Mouse (Mus musculus) adrenal gland, postnatal 36 days (tissue): Measurements from ENCODE around the gene Cers6. TPM values are rescaled to one million over a fixed set of nuclear protein-coding genes. Genes with fewer than 3 reads are reported as not detected.
A peak's percentile ranks its signal among the peaks of the same experiment; 100 is the strongest.

Experiments used
- DNase-seq, 2 experiments: peaks; one replicate each; pipeline ENCODE4 v3.0.0; 2021; ENCODE audit warnings: mixed read lengths in 1 of 2
- total RNA-seq, 2 experiments: library from RNA; stranded (reverse); gene quantifications; 2 replicates each; pipeline ENCODE4 v1.2.3; 2021

Cers6 gene
- total RNA-seq, 2 experiments from 2014 or later: 4.3 to 8.4 TPM

- DNase-seq: no peak
These were observed 203.5 kb downstream of the Cers6 start for GRCm38 (mm10) chr2:69064759-69065158.

- no peak for DNase-seq
These were observed 210.4 kb downstream of the Cers6 start for GRCm38 (mm10) chr2:69071440-69072235.

GRCm38 (mm10) chr2:69077189-69077588 is 215.9 kb downstream of the Cers6 start:
- DNase-seq: peak in 1 of 2 experiments; percentile 7

- no peak for DNase-seq
These were observed 219.5 kb downstream of the Cers6 start for GRCm38 (mm10) chr2:69080760-69081159.

- no peak for DNase-seq
These were observed 221.4 kb downstream of the Cers6 start for GRCm38 (mm10) chr2:69082499-69083197.

GRCm38 (mm10) chr2:69083198-69083509 is 221.9 kb downstream of the Cers6 start:
- DNase-seq: no peak

- no peak for DNase-seq
These were observed 223.2 kb downstream of the Cers6 start for GRCm38 (mm10) chr2:69084416-69084815.

GRCm38 (mm10) chr2:69086505-69087260 is 225.4 kb downstream of the Cers6 start:
- no peak for DNase-seq

GRCm38 (mm10) chr2:69095836-69096235 is 234.6 kb downstream of the Cers6 start:
- no peak for DNase-seq

GRCm38 (mm10) chr2:69096821-69097220 is 235.6 kb downstream of the Cers6 start:
- DNase-seq: no peak

GRCm38 (mm10) chr2:69097526-69097925 is 236.3 kb downstream of the Cers6 start:
- no peak for DNase-seq

GRCm38 (mm10) chr2:69098701-69099100 is 237.5 kb downstream of the Cers6 start:
- DNase-seq: no peak

- no peak for DNase-seq
These were observed 237.9 kb downstream of the Cers6 start for GRCm38 (mm10) chr2:69099147-69099546.

GRCm38 (mm10) chr2:69100706-69101105 is 239.5 kb downstream of the Cers6 start:
- DNase-seq: peak; percentile 16 to 40

GRCm38 (mm10) chr2:69103526-69103925 is 242.3 kb downstream of the Cers6 start:
- no peak for DNase-seq

- DNase-seq: no peak
These were observed 243.4 kb downstream of the Cers6 start for GRCm38 (mm10) chr2:69104511-69105145.

GRCm38 (mm10) chr2:69109246-69109645 is 248.0 kb downstream of the Cers6 start:
- DNase-seq: no peak

- DNase-seq: no peak
These were observed 248.5 kb downstream of the Cers6 start for GRCm38 (mm10) chr2:69109710-69110109.

- peak in 1 of 2 experiments; percentile 26 for DNase-seq
These were observed 251.4 kb downstream of the Cers6 start for GRCm38 (mm10) chr2:69112609-69113008.

- DNase-seq: no peak
These were observed 252.7 kb downstream of the Cers6 start for GRCm38 (mm10) chr2:69113829-69114547.

- DNase-seq: no peak
These were observed 254.7 kb downstream of the Cers6 start for GRCm38 (mm10) chr2:69115921-69116320.

GRCm38 (mm10) chr2:69116767-69117166 is 255.5 kb downstream of the Cers6 start:
- DNase-seq: no peak
